Mouse (Mus musculus): ENCODE measurements around the gene Cyp2b13. TPM values are rescaled to one million over a fixed set of nuclear protein-coding genes. Genes with fewer than 3 reads are reported as not detected.
"Not testable (repeated sequence)": the region's sequence is repeated elsewhere in the genome, so short reads cannot be mapped to it uniquely, and the experiment has no call there.

Gene Cyp2b13
- not detected in 2 replicates for polyA plus RNA-seq (2016; fragmentation: Nextera tagmentation; extraction: Ambion mirVana)

DNA sequence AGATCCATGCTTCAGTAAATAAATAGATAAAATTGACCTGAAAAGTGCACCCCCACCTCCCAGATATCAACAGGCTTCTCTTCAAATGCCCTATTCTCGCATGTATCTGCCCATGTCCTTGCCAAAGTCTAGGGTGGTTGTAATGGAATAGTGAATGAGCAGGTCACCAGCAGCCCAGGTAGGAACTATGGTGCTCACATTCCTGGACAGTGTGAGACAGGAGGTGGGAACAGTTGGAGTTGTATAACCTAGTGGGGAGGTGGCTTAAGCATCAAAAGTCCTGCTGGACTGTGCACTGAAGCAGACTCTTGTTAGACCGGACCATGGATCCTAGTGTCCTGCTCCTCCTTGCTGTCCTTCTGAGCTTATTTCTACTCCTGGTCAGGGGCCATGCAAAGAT lies at the start of gene Cyp2b13:
Cyp2b13 (plus strand) TSS at position 301 of the 400 bp plus-strand sequence.
- H3K36me3 ChIP-seq; H3K27ac ChIP-seq; H3K9ac ChIP-seq; H3K9me3 ChIP-seq (replicated peaks); H3K27me3 ChIP-seq; H3K4me2 ChIP-seq (replicated peaks); H3K4me3 ChIP-seq; ATAC-seq (ENCODE audit: low FRiP score); H3K4me1 ChIP-seq: not testable (repeated sequence)
- WGBS: 65% methylated on average over 2 of the region's 2 CpGs

DNA sequence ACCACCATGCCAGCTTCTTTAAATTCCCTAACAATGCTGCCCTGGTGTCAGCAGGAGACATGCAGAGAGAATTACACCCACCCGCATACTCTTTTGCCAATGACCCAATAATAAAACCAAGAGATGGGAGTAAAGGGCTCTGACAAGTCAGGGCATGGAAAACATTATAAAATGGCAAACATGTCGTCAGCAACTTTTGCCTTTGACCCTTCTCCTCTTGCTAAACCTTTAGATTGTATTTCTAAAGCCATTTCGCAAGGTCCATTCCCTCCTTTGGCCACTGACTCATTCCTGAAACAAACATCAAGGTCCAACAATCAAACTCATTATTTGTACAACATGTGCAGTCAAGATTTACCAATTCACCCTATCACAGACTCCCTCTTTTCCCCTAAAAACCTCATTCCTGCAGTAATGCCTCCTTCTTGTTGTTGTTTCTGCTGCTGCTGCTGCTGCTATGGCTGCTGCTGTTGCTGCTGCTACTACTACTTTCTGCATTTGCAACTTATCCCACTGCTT lies 41.4 kb upstream of the Cyp2b13 start:
- not testable (repeated sequence) for ATAC-seq (ENCODE audit: low FRiP score); H3K9me3 ChIP-seq (replicated peaks); H3K9ac ChIP-seq; H3K27ac ChIP-seq; H3K36me3 ChIP-seq; H3K27me3 ChIP-seq; H3K4me3 ChIP-seq; H3K4me2 ChIP-seq (replicated peaks); H3K4me1 ChIP-seq
- 100% methylated on average over 1 of the region's 3 CpGs for WGBS

DNA sequence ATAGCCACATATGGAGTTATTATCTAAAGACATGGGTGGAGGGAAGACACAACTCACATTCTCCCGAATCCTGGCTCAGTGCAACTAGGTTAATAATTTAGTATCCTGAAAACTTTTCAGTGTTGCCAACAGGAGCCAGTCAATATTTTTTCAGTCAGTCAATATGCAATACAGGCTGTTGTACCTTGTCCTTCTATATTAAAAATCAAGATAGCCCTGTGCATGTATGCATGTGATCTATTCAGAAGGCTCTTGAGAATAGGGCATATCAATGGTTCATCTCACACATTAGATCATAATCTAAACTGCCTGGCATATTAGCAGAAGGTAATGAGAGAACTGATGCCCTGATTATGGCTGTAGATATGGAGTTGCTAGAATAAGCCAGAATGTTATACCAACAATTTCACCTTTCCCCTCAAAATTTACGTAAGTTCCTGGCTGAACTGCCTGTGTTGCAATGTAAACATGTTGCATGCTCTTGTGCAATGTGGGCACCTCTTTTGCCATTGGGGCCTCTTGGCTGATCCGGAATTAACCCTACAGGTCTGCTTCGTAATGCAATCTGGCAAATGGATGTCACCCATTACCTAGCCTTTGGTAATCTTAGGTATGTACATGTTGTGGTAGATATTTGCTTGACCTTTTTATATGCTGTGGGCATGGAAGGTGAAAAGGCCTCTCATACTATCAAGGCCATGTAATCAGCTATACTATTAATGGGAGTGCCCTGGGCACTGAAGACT lies 6.2 kb upstream of the Cyp2b13 start:
- not testable (repeated sequence) for H3K9ac ChIP-seq
- WGBS: 76% methylated on average over 3 of the region's 4 CpGs

GRCm38 (mm10) chr7:26071677-26072076 lies 10.4 kb downstream of the Cyp2b13 start:
- WGBS: 55% methylated on average over 29 of the region's 29 CpGs
- not testable (repeated sequence) for ATAC-seq (ENCODE audit: low FRiP score); H3K27me3 ChIP-seq; H3K36me3 ChIP-seq; H3K9ac ChIP-seq; H3K4me2 ChIP-seq (replicated peaks); H3K27ac ChIP-seq; H3K9me3 ChIP-seq (replicated peaks); H3K4me1 ChIP-seq; H3K4me3 ChIP-seq

More for the DNA sequence above, 6.2 kb upstream of the Cyp2b13 start:
- H3K9me3 ChIP-seq (replicated peaks); ATAC-seq (ENCODE audit: low FRiP score); H3K4me3 ChIP-seq; H3K4me2 ChIP-seq (replicated peaks); H3K27me3 ChIP-seq; H3K27ac ChIP-seq; H3K4me1 ChIP-seq; H3K36me3 ChIP-seq: not testable (repeated sequence)

GRCm38 (mm10) chr7:26082595-26082994 lies 21.3 kb downstream of the Cyp2b13 start:
- H3K36me3 ChIP-seq: no peaks in the 10 kb centered on the region
- H3K27ac ChIP-seq: no peak overlapping the region
- no peak overlapping the region for H3K9ac ChIP-seq
- no peak for ATAC-seq (ENCODE audit: low FRiP score)
- peaks cover 46% of the 10 kb centered on the region for H3K9me3 ChIP-seq (replicated peaks)
- 58% methylated on average over 2 of the region's 2 CpGs for WGBS
- no peak overlapping the region for H3K4me3 ChIP-seq
- no peaks in the 10 kb centered on the region for H3K4me1 ChIP-seq
- H3K27me3 ChIP-seq: no peaks in the 10 kb centered on the region
- H3K4me2 ChIP-seq (replicated peaks): no peak overlapping the region

- Histone ChIP-seq H3K9me3 (replicated peaks) (peaks cover 35% of the 10 kb centered on the region), H3K27me3 (no peaks in the 10 kb centered on the region), H3K9ac (no peak overlapping the region), H3K4me1 (no peaks in the 10 kb centered on the region), H3K27ac (no peak overlapping the region), H3K4me2 (replicated peaks) (no peak overlapping the region), H3K36me3 (no peaks in the 10 kb centered on the region), H3K4me3 (no peak overlapping the region)
- no peak for ATAC-seq (ENCODE audit: low FRiP score)
- WGBS: 83% methylated on average over 1 of the region's 1 CpGs
These were observed 26.1 kb downstream of the Cyp2b13 start for GRCm38 (mm10) chr7:26087391-26087790.

DNA sequence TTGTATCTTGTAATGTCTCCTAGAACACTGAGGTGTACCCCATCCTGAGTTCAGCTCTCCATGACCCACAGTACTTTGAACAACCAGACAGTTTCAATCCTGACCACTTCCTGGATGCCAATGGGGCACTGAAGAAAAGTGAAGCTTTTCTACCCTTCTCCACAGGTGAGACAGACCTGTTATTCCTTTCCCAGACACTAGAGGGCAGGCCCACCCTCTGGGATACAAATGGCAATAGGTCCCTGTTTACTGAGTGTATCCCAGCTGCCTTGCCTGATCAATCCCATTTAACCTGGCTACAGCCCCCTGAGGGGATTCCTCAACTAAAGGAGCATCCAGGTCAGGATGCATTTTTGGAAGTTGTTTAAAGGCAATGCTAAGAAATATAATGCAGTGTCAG lies 27.3 kb downstream of the Cyp2b13 start:
- not testable (repeated sequence) for H3K4me2 ChIP-seq (replicated peaks); H3K4me3 ChIP-seq; H3K9ac ChIP-seq; H3K27me3 ChIP-seq; H3K27ac ChIP-seq; H3K36me3 ChIP-seq; ATAC-seq (ENCODE audit: low FRiP score); H3K4me1 ChIP-seq
- peaks cover 32% of the 10 kb centered on the region for H3K9me3 ChIP-seq (replicated peaks)

GRCm38 (mm10) chr7:26139623-26140022 lies 78.3 kb downstream of the Cyp2b13 start:
- H3K4me3 ChIP-seq; H3K4me2 ChIP-seq (replicated peaks); H3K27me3 ChIP-seq; H3K27ac ChIP-seq; H3K36me3 ChIP-seq; H3K9me3 ChIP-seq (replicated peaks); H3K9ac ChIP-seq; H3K4me1 ChIP-seq; ATAC-seq (ENCODE audit: low FRiP score): not testable (repeated sequence)
- WGBS: no CpG with 5 or more reads among the region's 2 CpGs

- H3K4me2 ChIP-seq (replicated peaks); H3K9me3 ChIP-seq (replicated peaks); H3K27ac ChIP-seq; H3K27me3 ChIP-seq; ATAC-seq (ENCODE audit: low FRiP score); H3K4me1 ChIP-seq; H3K9ac ChIP-seq; H3K4me3 ChIP-seq; H3K36me3 ChIP-seq: not testable (repeated sequence)
- no CpG with 5 or more reads among the region's 3 CpGs for WGBS
These were observed 82.4 kb downstream of the Cyp2b13 start for GRCm38 (mm10) chr7:26143657-26144056.

Other genes starting within 250 kb of the Cyp2b13 start
- gene Cyp2s1, start 244.6 kb upstream of the Cyp2b13 start, polyA plus RNA-seq (2016; fragmentation: Nextera tagmentation; extraction: Ambion mirVana): 1.8 TPM in 2 replicates
- not detected in 2 replicates for gene Cyp2b10, start 163.9 kb upstream of the Cyp2b13 start, polyA plus RNA-seq (2016; fragmentation: Nextera tagmentation; extraction: Ambion mirVana)
- gene Cyp2b9, start 111.9 kb downstream of the Cyp2b13 start, polyA plus RNA-seq (2016; fragmentation: Nextera tagmentation; extraction: Ambion mirVana): not detected in 2 replicates
- gene Vmn1r184, start 198.8 kb downstream of the Cyp2b13 start, polyA plus RNA-seq (2016; fragmentation: Nextera tagmentation; extraction: Ambion mirVana): not detected in 2 replicates
- not detected in 2 replicates for gene Cyp2a4, start 245.7 kb downstream of the Cyp2b13 start, polyA plus RNA-seq (2016; fragmentation: Nextera tagmentation; extraction: Ambion mirVana)